Mouse (Mus musculus) thymus, postnatal 25 days (tissue): ENCODE results near the gene Tbc1d2.
A peak's percentile ranks its signal among the peaks of the same experiment; 100 is the strongest.
"Not testable (repeated sequence)": the region's sequence is repeated elsewhere in the genome, so short reads cannot be mapped to it uniquely, and the experiment has no call there.

ENCODE experiments used
- DNase-seq: peaks from one replicate; pipeline ENCODE4 v3.0.0; 2022

Gene Tbc1d2

DNA sequence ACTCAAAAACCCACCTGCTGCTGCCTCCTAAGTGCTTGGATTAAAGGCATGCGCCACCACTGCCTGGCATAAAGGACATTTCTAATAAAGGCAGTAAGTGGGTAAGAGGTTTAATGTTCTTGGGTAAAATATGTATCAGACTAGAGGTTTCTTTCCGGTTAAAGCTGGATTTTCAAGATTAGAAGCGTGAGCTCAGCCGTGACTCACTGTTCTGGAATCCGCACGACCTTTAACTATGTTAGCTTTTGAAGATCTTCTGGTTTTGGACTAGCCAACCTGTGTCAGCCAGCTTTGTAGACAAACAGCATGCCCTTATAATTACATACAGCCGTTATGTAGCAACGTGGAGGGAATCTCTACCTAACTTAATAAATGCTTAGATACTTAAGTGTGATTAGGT is 10.1 kb downstream of the Tbc1d2 start:
- DNase-seq: no peak

DNA sequence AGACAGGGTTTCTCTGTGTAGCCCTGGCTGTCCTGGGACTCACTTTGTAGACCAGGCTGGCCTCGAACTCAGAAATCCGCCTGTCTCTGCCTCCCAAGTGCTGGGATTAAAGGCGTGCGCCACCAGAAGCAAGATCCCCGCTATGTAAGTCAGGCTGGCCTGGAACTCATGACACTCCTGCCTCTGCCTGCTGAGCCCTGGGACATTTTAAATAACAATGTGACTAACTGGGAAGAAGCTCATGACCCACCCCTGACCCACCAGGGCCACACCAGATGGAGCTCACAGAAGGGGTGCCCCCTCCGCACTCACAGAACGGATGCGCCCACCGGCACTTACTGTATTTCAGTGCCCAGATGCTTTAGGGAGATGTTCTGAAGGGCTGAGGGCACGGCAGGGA is 12.8 kb downstream of the Tbc1d2 start:
- not testable (repeated sequence) for DNase-seq

DNA sequence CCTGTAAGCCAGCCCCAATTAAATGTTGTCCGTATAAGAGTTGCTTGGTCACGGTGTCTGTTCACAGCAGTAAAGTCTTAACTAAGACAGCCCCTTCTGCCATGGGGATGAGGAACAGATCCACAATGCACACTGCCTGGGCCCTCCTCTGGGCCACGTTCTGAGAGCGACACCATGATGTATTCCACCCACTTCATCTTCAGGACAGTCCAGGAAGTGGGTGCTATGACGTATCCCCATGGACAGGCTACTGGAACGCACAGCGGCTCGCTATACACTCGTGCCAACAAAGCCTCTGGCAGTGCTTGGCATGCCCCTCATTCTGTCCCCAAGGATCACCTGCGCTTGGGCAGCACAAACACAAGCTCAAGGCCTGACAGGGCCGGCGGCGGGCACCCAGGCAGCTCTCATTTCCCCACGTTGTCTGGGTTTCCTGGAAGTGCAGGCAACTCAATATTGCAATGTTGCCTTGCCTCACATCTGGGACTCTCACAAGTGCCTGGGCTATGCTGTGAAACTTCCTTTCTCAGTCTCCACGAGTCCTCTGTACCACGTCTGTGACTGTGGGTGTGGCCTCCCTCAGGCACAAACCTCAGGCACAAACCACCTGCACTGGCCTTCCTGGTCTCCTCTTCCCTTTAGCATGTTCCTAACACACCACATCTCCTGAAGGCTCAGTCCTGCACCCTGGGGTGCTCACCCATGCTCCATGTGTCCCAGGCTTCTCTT is 14.1 kb downstream of the Tbc1d2 start:
- DNase-seq: no peak

DNA sequence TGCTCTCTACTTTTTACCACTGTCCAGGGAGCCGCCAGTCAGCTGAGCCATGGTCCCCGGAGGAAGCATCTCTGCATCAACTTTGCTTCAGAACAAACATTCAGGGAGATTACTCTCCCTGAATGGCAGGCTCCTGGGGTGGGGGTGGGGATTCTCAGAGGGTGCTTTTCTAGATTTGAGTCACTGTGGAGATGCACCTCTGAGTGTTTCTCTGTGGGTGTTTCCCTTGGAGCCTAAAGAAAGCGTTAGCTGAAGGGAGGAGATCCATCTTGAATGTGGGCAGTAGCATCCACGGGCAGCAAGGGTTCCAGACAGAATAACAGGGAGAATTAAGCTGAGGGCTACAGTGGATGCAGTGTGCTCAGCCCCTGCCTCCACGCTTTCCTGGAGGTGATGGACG is 15.1 kb downstream of the Tbc1d2 start:
- no peak for DNase-seq

DNA sequence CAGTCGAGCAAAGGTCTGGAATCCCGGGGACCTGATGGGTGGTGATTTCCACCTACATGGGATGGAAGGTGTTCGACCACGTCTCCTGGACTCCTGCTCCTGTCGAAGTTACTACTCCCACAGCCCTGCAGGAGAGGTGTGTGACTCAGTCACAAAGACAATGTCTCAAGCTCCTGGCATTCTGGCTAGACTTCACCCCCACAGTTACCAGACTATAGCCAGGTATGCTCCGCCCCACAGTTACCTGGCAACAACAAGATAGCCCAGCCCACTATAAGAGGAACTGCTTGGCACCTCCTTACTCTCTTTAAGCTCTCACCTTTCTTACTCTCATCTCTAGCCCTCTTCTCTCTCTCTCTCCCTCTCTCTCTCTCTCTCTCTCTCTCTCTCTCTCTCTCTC is 16.4 kb downstream of the Tbc1d2 start:
- not testable (repeated sequence) for DNase-seq

DNA sequence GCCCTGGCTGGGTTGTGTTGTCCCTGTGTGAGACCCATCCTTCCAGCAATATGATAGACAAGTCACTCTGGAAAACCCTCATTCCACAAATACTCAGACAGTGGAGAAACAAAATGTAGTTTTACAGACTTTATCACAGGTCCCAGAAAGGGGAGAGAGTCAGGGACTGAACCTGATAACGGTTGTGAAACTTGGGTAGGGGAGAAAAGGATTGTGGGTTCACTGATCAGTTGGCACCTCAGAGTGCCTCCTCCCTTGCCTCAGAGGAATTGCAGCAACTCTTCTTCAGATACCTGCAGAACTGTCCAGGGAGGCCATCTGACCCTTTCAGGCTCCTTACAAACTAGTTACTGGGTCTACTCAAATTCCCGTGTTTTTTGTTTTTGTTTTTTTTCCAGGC is 17.5 kb downstream of the Tbc1d2 start:
- no peak for DNase-seq

DNA sequence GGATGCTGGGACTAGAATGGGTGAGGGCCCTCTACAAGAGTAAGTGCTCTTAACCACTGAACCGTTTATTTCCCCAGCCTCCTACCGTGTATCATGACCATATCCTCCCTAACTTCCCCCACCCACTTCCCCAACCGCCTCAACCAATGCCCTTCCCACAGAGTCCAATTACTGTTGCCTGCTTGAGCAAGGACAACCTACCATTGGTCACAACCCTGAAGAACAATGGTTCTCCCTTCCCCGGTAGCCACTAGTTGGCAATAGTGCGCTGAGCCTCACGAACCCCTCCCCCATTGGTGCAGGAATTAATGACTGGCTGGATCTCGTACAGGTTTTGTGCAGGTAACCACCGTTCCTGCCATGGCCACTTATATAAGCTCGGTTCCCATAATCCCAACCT is 19.6 kb downstream of the Tbc1d2 start:
- no peak for DNase-seq

DNA sequence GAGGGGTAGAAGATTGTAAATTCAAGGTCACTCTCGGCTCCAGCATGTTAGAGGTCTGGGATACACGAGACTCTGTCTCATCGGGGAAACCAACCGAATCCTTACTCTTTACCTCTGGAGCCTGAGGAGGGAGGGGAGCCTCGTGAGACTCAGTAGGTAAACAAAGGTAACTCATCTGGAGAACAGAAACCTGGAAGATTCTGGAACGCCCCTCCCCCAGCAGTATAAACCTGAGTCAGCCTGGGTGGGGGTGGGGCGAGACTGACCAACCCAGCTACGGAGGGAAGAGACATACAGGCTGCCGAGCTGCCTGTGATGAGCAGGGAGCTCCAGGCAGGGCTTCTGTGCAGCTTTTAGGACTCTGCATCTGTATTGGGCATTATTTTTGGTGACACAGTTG is 21.1 kb downstream of the Tbc1d2 start:
- no peak for DNase-seq

DNA sequence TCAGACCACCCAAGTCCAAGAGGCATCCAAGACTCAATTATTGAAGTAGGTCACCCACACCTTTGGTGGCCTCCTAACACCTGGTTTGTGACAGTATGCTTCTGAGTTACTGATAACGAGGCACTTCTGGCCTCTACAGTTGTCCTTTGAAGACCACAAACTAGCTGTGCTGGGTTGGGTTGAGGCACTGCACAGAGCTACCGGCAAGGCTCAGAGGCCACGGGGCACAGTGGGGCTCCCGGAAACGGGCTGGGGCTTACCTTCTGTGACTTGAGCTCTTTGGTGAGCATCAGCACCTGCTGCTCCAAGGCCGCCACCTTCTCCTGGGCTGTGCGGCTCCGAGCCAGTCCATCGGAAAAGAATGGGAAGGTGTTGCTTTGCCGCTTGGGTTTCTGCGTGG is 21.9 kb downstream of the Tbc1d2 start:
- no peak for DNase-seq

DNA sequence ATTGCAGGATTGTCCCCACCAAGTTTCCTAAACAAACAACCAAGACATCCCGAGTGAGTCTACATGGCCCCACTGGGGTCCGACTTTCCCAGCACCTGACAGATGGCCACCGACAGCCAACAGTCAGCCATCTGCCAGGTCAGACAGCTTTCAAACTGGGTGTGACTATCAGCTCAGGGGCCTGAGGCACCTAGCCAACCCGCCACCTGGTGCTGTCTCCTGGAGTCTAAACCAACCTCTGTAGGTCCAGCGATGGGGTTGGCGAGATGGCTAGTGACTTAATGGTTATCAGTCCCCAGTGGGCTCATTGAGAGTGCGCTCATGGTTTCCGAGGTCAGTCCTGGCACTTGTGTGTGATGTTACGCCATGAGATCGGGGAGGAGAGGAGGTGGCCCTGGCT is 24.9 kb downstream of the Tbc1d2 start:
- DNase-seq: no peak

DNA sequence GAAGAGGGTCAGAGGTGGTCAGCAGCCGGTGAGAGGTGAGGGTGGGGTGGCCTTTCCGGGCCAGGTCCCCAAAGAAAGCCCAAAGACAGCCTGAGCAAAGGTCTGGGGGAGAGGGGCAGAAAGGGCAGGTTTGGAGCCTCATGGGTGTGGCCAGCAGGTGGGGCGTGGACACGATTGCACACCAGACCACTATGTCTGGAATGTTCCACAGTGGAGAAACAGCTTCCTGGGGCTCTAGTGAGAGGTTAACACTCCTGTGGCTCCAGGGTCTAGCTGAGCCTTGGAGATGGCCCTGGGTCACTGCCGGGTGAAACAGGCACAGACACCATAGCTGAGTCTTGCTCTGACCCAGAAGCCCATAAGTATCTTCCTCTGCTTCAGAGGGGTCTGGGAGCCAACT is 27.0 kb downstream of the Tbc1d2 start:
- DNase-seq: no peak

DNA sequence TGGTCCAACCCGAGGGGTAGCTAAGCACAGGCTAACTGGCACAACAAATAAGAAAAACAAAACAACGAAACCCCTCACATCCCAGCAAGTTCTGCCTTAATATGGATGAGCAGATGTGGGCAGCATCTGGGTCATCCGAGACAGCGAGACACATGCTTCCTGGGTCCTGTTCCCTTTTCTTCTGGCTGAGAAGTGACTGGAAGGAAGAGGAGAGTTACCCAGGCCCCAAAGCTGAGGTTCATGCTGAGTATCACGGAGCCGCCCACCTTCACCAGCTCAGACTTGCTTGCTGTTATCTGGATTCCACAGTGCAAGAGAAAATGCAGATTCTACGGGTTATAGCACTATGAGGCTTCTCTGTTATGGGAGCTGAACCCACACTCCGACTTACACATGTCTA is 29.1 kb downstream of the Tbc1d2 start:
- DNase-seq: no peak

DNA sequence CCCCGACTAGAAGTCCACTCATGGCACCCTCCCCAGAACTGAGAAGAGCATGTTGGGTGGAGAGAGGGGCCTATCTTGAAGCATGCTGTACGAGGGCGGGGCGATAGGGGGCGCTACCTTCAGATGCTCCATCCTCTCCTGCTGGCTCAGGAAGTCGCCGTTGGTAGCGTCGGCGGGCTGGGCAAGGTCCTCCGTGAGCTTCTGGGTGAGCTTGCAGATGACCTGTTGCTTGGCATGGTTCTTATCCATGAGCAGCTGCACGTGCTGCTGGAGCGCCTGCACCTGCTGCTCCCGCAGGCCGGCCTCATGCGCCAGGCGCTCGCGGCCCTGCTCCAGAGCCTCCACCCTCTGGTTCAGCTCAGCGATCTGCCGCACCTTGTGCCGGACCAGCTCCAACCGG is 29.7 kb downstream of the Tbc1d2 start:
- no peak for DNase-seq

DNA sequence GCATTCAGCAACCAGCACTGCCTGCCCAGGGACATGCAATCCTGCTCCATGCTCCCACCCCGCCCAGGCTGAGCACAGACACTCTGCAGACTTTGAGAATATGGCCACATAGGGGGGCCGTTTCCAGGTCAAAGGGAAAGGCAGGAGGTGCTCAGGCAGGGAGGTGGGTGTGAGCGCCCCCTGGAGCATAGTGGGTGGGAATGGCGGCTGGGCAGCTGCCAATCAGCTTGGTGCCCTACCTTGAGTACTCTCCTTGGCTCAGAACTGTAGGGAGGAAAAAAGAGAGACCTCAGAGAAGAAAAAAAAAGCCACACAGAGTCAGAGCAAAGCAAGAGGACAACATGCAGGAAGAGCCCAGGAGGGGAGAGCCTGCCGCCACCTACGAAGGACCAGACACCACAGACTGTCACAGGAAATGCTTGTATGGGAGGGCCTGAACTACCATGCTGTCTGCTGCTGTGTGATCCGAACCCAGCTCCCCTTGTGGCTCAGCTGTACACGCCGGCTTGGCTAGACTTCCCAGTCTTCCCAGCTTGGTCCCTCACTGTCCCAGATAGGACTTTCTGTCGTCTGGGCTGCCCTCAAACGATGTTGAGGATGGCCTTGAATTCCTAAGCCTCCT is 31.7 kb downstream of the Tbc1d2 start:
- peak; percentile 45 for DNase-seq

DNA sequence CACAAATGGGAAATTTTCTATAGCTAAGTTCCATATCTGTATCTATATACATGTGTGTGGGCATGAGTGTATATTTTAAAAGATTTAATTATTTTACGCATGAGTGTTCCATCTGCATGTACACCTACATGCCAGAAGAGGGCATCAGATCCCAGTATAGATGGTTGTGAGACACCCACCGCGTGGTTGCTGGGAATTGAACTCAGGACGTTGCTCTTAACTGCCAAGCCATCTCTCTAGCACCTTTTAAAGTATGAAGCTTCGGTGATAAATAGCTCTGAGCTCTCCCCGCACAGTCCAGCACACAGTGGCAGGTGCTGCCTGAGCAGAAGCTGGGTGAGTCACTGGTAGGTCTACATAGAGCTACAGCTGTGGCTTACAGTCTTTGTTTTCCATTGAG is 32.6 kb downstream of the Tbc1d2 start:
- no peak for DNase-seq

DNA sequence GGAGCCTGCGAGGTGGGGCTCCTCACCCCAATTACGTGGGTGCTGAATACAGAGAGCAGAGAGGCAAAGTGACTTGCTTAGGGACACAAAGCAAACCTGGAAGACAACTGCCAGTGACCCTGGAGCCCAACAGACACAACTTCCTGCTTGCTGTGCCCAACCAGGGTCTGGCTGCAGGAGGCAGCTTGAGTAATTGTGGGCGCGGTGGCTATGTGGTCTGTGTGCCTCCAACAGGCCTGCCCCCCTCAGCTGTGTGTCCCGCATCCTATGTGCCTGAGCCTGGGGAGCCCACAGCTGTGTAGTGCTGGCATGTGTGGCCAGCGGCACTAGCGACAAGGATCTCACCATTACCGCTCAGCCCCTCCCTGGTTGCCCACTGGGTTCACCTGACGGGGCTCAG is 35.4 kb downstream of the Tbc1d2 start:
- peak; percentile 23 for DNase-seq

DNA sequence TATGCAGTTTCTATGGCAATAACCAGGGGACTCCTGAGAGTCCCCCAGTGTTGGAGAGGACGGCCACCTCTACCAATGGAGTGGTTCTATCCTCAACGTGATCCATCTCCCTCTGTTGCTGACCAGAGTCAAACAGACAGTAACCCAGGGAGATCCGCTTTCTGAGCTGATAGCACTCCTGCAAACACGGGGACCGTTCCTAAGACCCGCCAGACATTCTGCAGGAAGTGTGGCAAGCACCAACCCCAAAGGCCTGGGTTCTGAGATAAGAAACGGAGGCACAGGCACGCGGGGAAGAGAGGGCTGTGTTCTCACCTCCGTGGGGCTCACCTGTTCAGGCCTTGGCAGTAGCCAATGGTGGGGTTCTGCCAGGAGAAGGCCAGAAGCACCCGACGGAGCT is 36.4 kb downstream of the Tbc1d2 start:
- no peak for DNase-seq

DNA sequence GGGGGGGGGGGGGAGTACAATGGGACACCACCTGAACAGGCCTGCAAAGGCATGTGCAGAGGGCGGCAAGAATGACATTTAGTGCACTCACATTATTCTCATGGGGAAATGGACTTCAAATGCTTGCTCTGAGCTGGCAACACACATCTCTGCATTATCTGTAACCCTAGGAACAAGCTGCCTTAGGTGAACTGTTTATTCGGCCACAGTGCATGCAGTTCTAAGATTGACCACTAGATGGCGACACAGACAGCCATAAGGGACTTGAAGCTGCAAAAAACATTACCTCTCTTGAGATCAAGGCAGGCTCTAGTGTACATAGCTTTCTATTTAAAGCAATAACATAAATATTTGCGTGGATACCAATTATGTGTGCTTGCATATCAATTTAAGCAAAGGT is 38.8 kb downstream of the Tbc1d2 start:
- peak; percentile 87 for DNase-seq

DNA sequence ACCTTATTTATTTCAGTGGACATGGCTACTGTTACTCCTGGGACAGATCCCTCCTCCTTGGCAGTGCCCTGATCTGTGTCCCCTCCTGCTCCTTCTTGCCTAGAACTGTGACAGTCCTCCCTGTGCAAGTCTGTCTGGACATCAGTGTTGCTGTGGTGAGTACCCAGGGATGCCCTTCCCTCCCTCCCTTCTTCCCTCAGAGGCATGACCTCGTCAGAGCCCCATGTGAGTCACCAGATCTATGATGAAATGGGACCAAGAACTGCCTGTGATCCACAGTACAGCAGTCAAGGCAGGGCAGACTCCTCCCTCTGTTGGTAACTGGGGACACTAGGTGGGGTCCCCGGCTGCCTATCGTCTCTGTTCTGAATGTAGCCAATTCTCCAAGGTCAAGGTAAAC is 42.4 kb downstream of the Tbc1d2 start:
- DNase-seq: no peak

DNA sequence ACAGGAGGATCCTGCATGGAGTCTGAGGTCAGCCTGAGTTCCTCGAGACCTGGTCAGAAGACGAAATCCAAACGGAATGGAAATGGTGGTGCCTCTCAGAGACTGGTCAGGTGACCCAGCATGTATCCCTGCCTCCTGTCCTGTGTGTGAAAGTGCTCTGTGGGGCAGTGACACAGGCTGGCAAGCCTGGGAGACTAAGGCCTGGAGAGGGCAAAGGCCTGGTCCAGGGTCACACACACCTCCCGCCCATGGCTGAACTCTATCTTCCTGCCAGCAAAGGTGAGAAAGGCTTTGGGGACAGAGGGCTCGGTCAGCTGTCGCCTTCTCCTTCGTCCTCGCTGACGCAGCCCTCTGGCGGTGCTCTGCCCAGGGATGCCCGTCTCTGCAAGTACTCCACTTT is 44.6 kb downstream of the Tbc1d2 start:
- DNase-seq: no peak

DNA sequence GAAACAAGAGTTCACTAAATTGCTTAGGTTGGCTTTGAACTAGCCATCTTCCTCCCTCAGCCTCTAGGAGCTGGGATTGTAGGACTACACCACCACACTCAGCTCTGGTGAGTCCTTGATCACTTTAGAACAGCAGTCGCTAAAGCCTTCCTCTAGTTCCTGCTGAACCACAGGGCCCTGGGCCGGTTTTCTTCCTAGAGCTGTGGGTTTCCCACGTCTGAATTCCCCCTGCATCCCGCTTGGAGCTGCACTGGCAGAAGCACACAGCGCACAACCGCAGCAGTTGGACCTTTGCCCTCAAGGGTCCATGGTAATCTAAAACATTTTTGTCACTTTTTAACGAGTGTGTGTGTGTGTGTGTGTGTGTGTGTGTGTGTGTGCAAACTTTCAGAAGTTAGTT is 47.3 kb downstream of the Tbc1d2 start:
- no peak for DNase-seq

DNA sequence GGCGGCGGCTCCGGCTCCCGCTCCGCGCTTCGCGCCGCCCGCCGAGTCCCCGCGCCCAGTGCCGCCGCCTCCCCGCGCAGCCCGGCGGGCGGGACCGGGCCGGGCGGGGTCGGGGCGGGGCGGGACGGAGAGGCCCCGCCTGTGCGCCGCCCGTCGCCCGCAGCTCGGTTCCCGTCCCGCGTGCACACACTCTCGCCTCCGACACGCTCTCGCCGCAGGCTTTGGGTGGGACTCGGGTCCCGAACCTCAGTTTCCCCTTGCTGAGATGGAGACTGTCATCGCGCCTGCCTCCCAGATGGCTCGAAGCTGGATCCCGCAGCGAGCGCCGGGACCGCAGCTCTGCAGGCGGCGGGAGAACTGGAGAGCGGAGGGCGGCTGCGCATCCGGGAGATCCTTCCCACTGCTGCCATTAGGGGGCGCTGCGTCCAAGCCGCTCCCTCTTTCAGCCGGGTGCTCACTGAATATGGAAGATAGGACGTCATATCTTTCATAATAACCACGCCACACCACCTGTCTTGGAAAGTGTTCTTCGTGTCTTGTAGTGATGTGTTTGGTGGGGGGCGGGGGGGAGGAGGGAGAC is 48.1 kb downstream of the Tbc1d2 start, which contains the start of gene Coro2a:
Gene Coro2a, minus strand, starts transcription at position 359 of the 580 bp plus-strand sequence.
- peak; percentile 85 for DNase-seq

DNA sequence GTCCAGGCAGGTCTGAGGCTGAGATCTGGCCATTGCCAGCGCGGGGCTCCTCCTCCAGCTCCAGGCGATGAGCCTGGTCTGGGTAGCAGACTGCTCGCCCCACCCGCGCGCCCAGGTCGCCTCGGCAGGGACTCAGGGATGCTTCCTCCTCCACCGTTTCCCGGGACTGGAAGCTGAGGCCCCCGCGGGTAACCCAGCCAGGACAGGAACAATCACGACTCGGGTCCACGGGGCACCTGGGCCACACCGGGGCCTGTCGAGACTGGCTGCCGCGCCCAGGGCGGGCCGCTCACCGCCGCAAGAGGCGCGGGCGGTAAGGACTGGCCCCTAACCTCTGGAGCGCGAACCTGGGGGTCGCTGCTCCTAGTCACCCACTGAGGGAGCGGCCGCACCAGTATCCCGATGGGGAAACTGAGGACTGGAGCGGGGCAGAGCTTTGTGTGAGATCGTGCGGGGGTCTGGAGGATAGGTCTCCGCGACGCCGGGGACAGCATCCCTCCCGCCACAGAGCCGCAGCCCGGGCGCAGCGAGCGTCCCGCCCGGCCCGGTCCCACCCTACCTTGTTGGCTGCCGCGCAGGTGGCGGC is 48.7 kb downstream of the Tbc1d2 start:
- no peak for DNase-seq
